Mouse (Mus musculus): ENCODE measurements around the gene Zmiz1. TPM values are rescaled to one million over a fixed set of nuclear protein-coding genes. Genes with fewer than 3 reads are reported as not detected.

Gene Zmiz1
- total and polyA plus RNA-seq, 3 experiments = 3.7 to 45.8 (median 11.1) TPM

- H3K27me3 ChIP-seq (replicated peaks) = no peaks in the 10 kb centered on the region
- in situ Hi-C loops (cut with MboI; ENCODE audit: low pct_ligation_motif_present, low pct_unique_long_range_greater_than_20kb, low sequenced_read_pairs) = loop anchor here (25.0 kb wide), 1 partner anchor 583 kb away; no protein-coding TSS in a partner anchor
- dilution Hi-C loops (cut with MboI; ENCODE audit: extremely low pct_ligation_motif_present, extremely low pct_unique_long_range_greater_than_20kb, low sequenced_read_pairs) = no loop called here
Measured at GRCm38 (mm10) chr14:25695059-25695458, 236.1 kb downstream of the Zmiz1 start.

GRCm38 (mm10) chr14:25696356-25696755 lies 237.4 kb downstream of the Zmiz1 start:
- no peak for DNase-seq (ENCODE audit: extremely low read depth)
- Histone ChIP-seq H3K9ac (ENCODE audit: insufficient read depth, low read depth) (no peak overlapping the region), H3K27ac (ENCODE audit: insufficient read depth, low read depth) (no peak overlapping the region), H3K9me3 (replicated peaks; ENCODE audit: low read length) (no peaks in the 10 kb centered on the region), H3K27me3 (replicated peaks) (no peaks in the 10 kb centered on the region), H3K79me2 (replicated peaks; ENCODE audit: control insufficient read depth, extremely low read depth, insufficient read depth, poor library complexity, severe bottlenecking) (peaks cover 13% of the 10 kb centered on the region; the same call in 1 of the 2 replicates), H3K4me3 (replicated peaks in 1 of 3; ENCODE audit: low read depth in 2 of 3, low read length in 2 of 3, poor library complexity in 1 of 3) (no peak overlapping the region), H3K4me2 (ENCODE audit: insufficient read depth, low read depth, poor library complexity, severe bottlenecking) (no peak overlapping the region), H3K36me3 (replicated peaks in 1 of 2; ENCODE audit: control insufficient read depth in 1 of 2, insufficient read depth in 1 of 2, low read length in 1 of 2) (peaks cover 35 to 59% of the 10 kb centered on the region in 2 experiments), H3K4me1 (ENCODE audit: control insufficient read depth in 1 of 2, insufficient read depth in 2 of 2) (peaks cover 13 to 23% of the 10 kb centered on the region in 2 experiments)
- dilution Hi-C loops (cut with MboI; ENCODE audit: extremely low pct_ligation_motif_present, extremely low pct_unique_long_range_greater_than_20kb, low sequenced_read_pairs) = no loop called here
- in situ Hi-C loops (cut with MboI; ENCODE audit: low pct_ligation_motif_present, low pct_unique_long_range_greater_than_20kb, low sequenced_read_pairs) = loop anchor here (25.0 kb wide), 1 partner anchor 584 kb away; no protein-coding TSS in a partner anchor
- no peak for TF ChIP-seq KAT2A (IDR thresholded peaks at IDR 0.05; ENCODE audit: insufficient replicate concordance, low read length)
- no peak for TF ChIP-seq NELFE (IDR thresholded peaks at IDR 0.05; ENCODE audit: low read depth, low read length)
- TF ChIP-seq JUND (conservative IDR thresholded peaks at IDR 0.05; ENCODE audit: low read depth, low read length) = no peak
- TF ChIP-seq USF2 (conservative IDR thresholded peaks at IDR 0.05; ENCODE audit: low read depth, low read length) = no peak
- no peak for TF ChIP-seq MAFK (IDR thresholded peaks at IDR 0.05; ENCODE audit: insufficient replicate concordance, low read length)
- TF ChIP-seq E2F4 (IDR thresholded peaks at IDR 0.05; ENCODE audit: insufficient replicate concordance, low read depth, low read length) = no peak
- no peak for TF ChIP-seq TBP (conservative IDR thresholded peaks at IDR 0.05; ENCODE audit: low read depth, low read length)

More at GRCm38 (mm10) chr14:25695059-25695458, 236.1 kb downstream of the Zmiz1 start:
- H3K4me3 ChIP-seq (replicated peaks in 1 of 3; ENCODE audit: low read depth in 2 of 3, low read length in 2 of 3, poor library complexity in 1 of 3) = peak overlapping the region; percentile 87 to 94 (median 90)
- peaks cover 35 to 47% of the 10 kb centered on the region in 2 experiments for H3K36me3 ChIP-seq (replicated peaks in 1 of 2; ENCODE audit: control insufficient read depth in 1 of 2, insufficient read depth in 1 of 2, low read length in 1 of 2)
- peak overlapping the region; percentile 71 for H3K4me2 ChIP-seq (ENCODE audit: insufficient read depth, low read depth, poor library complexity, severe bottlenecking)
- no peaks in the 10 kb centered on the region for H3K9me3 ChIP-seq (replicated peaks; ENCODE audit: low read length)
- H3K4me1 ChIP-seq (ENCODE audit: control insufficient read depth in 1 of 2, insufficient read depth in 2 of 2) = peaks cover 13 to 23% of the 10 kb centered on the region in 2 experiments
- H3K27ac ChIP-seq (ENCODE audit: insufficient read depth, low read depth) = no peak overlapping the region
- TF ChIP-seq USF1 (IDR thresholded peaks at IDR 0.05; ENCODE audit: low read depth, low read length) (no peak), ELF1 (IDR thresholded peaks at IDR 0.05; ENCODE audit: low read depth, low read length) (0 out of 2 replicates have a peak, but pooled peaks have one; percentile 35), CHD2 (IDR thresholded peaks at IDR 0.05; ENCODE audit: low read length) (no peak), ZNF384 (IDR thresholded peaks at IDR 0.05; ENCODE audit: low read depth, low read length) (no peak), RAD21 (IDR thresholded peaks at IDR 0.05; ENCODE audit: low read depth, low read length) (no peak)
- peak overlapping the region; percentile 75 for H3K9ac ChIP-seq (ENCODE audit: insufficient read depth, low read depth)
- H3K79me2 ChIP-seq (replicated peaks; ENCODE audit: control insufficient read depth, extremely low read depth, insufficient read depth, poor library complexity, severe bottlenecking) = peaks cover 13% of the 10 kb centered on the region; the same call in 1 of the 2 replicates
- no peak for DNase-seq (ENCODE audit: extremely low read depth)

GRCm38 (mm10) chr14:25701986-25702385 lies 243.0 kb downstream of the Zmiz1 start:
- Histone ChIP-seq H3K9me3 (replicated peaks; ENCODE audit: low read length) (no peaks in the 10 kb centered on the region), H3K27ac (ENCODE audit: insufficient read depth, low read depth) (no peak overlapping the region), H3K27me3 (replicated peaks) (no peaks in the 10 kb centered on the region), H3K79me2 (replicated peaks; ENCODE audit: control insufficient read depth, extremely low read depth, insufficient read depth, poor library complexity, severe bottlenecking) (no peaks in the 10 kb centered on the region), H3K36me3 (replicated peaks in 1 of 2; ENCODE audit: control insufficient read depth in 1 of 2, insufficient read depth in 1 of 2, low read length in 1 of 2) (peaks cover 26 to 44% of the 10 kb centered on the region in 2 experiments), H3K4me1 (ENCODE audit: control insufficient read depth in 1 of 2, insufficient read depth in 2 of 2) (no peaks in the 10 kb centered on the region), H3K4me3 (replicated peaks in 1 of 3; ENCODE audit: low read depth in 2 of 3, low read length in 2 of 3, poor library complexity in 1 of 3) (no peak overlapping the region), H3K9ac (ENCODE audit: insufficient read depth, low read depth) (no peak overlapping the region), H3K4me2 (ENCODE audit: insufficient read depth, low read depth, poor library complexity, severe bottlenecking) (no peak overlapping the region)
- dilution Hi-C loops (cut with MboI; ENCODE audit: extremely low pct_ligation_motif_present, extremely low pct_unique_long_range_greater_than_20kb, low sequenced_read_pairs) = no loop called here
- TF ChIP-seq TBP (conservative IDR thresholded peaks at IDR 0.05; ENCODE audit: low read depth, low read length) (no peak), MEF2A (IDR thresholded peaks at IDR 0.05; ENCODE audit: borderline replicate concordance, low read depth, low read length) (no peak), SMC3 (IDR thresholded peaks at IDR 0.05; ENCODE audit: low read depth, low read length) (peak; percentile 65), ETS1 (conservative IDR thresholded peaks at IDR 0.05; ENCODE audit: low read depth, low read length) (no peak), RAD21 (IDR thresholded peaks at IDR 0.05; ENCODE audit: low read depth, low read length) (peak; percentile 83), MAFK (IDR thresholded peaks at IDR 0.05; ENCODE audit: insufficient replicate concordance, low read length) (no peak), MYC (IDR thresholded peaks at IDR 0.05; ENCODE audit: low read depth, low read length) (no peak), SIN3A (IDR thresholded peaks at IDR 0.05; ENCODE audit: low read length) (no peak), CHD1 (IDR thresholded peaks at IDR 0.05; ENCODE audit: low read depth, low read length) (no peak), CTCF (conservative IDR thresholded peaks at IDR 0.05 in 1 of 2, IDR thresholded peaks at IDR 0.05 in 1 of 2; ENCODE audit: low read depth in 2 of 2, low read length in 2 of 2) (peak in 1 of 2 experiments; percentile 78; a peak in 3 of 4 replicates), MAX (IDR thresholded peaks at IDR 0.05; ENCODE audit: low read length) (no peak), CHD2 (IDR thresholded peaks at IDR 0.05; ENCODE audit: low read length) (no peak)
- peak; percentile 53 for DNase-seq (ENCODE audit: extremely low read depth)
- in situ Hi-C loops (cut with MboI; ENCODE audit: low pct_ligation_motif_present, low pct_unique_long_range_greater_than_20kb, low sequenced_read_pairs) = no loop called here

Data from CH12.LX (cell line).